Mouse (Mus musculus) layer of hippocampus, adult 9-10 months (tissue): Measurements from ENCODE around the gene Spata18.
A peak's percentile ranks its signal among the peaks of the same experiment; 100 is the strongest.

Experiments
- DNase-seq: peaks from one replicate; pipeline ENCODE4 v3.0.0; 2022; ENCODE audit warnings: low spot score

The Spata18 gene

GRCm38 (mm10) chr5:73666695-73667094, 15.5 kb downstream of the Spata18 start:
- no peak for DNase-seq

- no peak for DNase-seq
These were observed 16.7 kb downstream of the Spata18 start for GRCm38 (mm10) chr5:73667877-73668276.

- no peak for DNase-seq
These were observed 18.2 kb downstream of the Spata18 start for GRCm38 (mm10) chr5:73669386-73669785.

- no peak for DNase-seq
These were observed 24.4 kb downstream of the Spata18 start for GRCm38 (mm10) chr5:73675604-73676003.

- DNase-seq, result peak; percentile 29
These were observed 25.4 kb downstream of the Spata18 start for GRCm38 (mm10) chr5:73676626-73677025.

GRCm38 (mm10) chr5:73683221-73683620, 32.0 kb downstream of the Spata18 start:
- DNase-seq, result no peak

GRCm38 (mm10) chr5:73683706-73684409, 32.7 kb downstream of the Spata18 start:
- DNase-seq, result no peak

GRCm38 (mm10) chr5:73686149-73686548, 35.0 kb downstream of the Spata18 start:
- no peak for DNase-seq

- no peak for DNase-seq
These were observed 37.4 kb downstream of the Spata18 start for GRCm38 (mm10) chr5:73688576-73688975.

GRCm38 (mm10) chr5:73690146-73690545, 39.0 kb downstream of the Spata18 start:
- DNase-seq, result no peak

GRCm38 (mm10) chr5:73691723-73692520, 40.7 kb downstream of the Spata18 start:
- no peak for DNase-seq

- no peak for DNase-seq
These were observed 42.6 kb downstream of the Spata18 start for GRCm38 (mm10) chr5:73693778-73694177.

- no peak for DNase-seq
These were observed 43.3 kb downstream of the Spata18 start for GRCm38 (mm10) chr5:73694254-73695015.

GRCm38 (mm10) chr5:73697700-73698099, 46.5 kb downstream of the Spata18 start:
- no peak for DNase-seq

- DNase-seq, result no peak
These were observed 50.1 kb downstream of the Spata18 start for GRCm38 (mm10) chr5:73701063-73701890.

GRCm38 (mm10) chr5:73701946-73702710, 50.9 kb downstream of the Spata18 start:
- no peak for DNase-seq

GRCm38 (mm10) chr5:73703096-73703495, 51.9 kb downstream of the Spata18 start:
- no peak for DNase-seq

GRCm38 (mm10) chr5:73704263-73704662, 53.1 kb downstream of the Spata18 start:
- DNase-seq, result no peak

- DNase-seq, result no peak
These were observed 53.6 kb downstream of the Spata18 start for GRCm38 (mm10) chr5:73704757-73705156.

- no peak for DNase-seq
These were observed 54.1 kb downstream of the Spata18 start for GRCm38 (mm10) chr5:73705290-73705689.

- no peak for DNase-seq
These were observed 61.7 kb downstream of the Spata18 start for GRCm38 (mm10) chr5:73712852-73713251.
